Mouse (Mus musculus) MEL (cell line): Measurements from ENCODE around the gene Pappa2. TPM values are rescaled to one million over a fixed set of nuclear protein-coding genes. Genes with fewer than 3 reads are reported as not detected.

Source experiments
- DNase-seq: peaks from one replicate; pipeline ENCODE4 v3.0.0; 2011; ENCODE audit warnings: low read depth, low spot score
- H3K27ac ChIP-seq: 2 replicates; pipeline ENCODE4 v1.5.1; 2012; ENCODE audit warnings: low read depth, mild to moderate bottlenecking, control low read depth, low read length, moderate library complexity; ENCODE audit not compliant: control insufficient read depth
- H3K27me3 ChIP-seq, 2 experiments: fragments of 150-350 bp in 1 of 2; sonication (generic) in 1 of 2; 2 replicates each; pipeline ENCODE4 v1.6.1; 2012; ENCODE audit warnings: low read length in 2 of 2, mild to moderate bottlenecking in 2 of 2, improper control_type of control experiment in 1 of 2, moderate library complexity in 1 of 2; ENCODE audit not compliant: insufficient read depth in 2 of 2, control insufficient read depth in 1 of 2
- H3K36me3 ChIP-seq, 2 experiments: 2 replicates each; pipeline ENCODE4 v1.6.1; 2012 to 2014; ENCODE audit warnings: low read length in 2 of 2, improper control_type of control experiment in 1 of 2, inconsistent platforms in 1 of 2, mild to moderate bottlenecking in 1 of 2; ENCODE audit not compliant: insufficient read depth in 2 of 2, control insufficient read depth in 1 of 2
- H3K4me1 ChIP-seq, 2 experiments: fragments of 150-350 bp in 1 of 2; sonication (generic) in 1 of 2; 2 replicates each; pipeline ENCODE4 v1.6.1; 2012; ENCODE audit warnings: low read length in 2 of 2, improper control_type of control experiment in 1 of 2, mild to moderate bottlenecking in 1 of 2; ENCODE audit not compliant: insufficient read depth in 2 of 2, control insufficient read depth in 1 of 2
- H3K4me3 ChIP-seq, 2 experiments: fragments of 150-350 bp in 1 of 2; sonication (generic) in 1 of 2; 2 replicates each; pipeline ENCODE4 v1.5.1; 2012; ENCODE audit warnings: low read depth in 2 of 2, low read length in 2 of 2, mild to moderate bottlenecking in 2 of 2, moderate library complexity in 2 of 2, control low read depth in 1 of 2, improper control_type of control experiment in 1 of 2; ENCODE audit not compliant: control insufficient read depth in 1 of 2, insufficient read depth in 1 of 2
- H3K79me2 ChIP-seq: 2 replicates; pipeline ENCODE4 v1.6.1; 2012; ENCODE audit warnings: mild to moderate bottlenecking, low read length, moderate library complexity; ENCODE audit not compliant: control insufficient read depth, poor library complexity, insufficient read depth
- H3K9ac ChIP-seq: 2 replicates; pipeline ENCODE4 v1.6.1; 2012; ENCODE audit warnings: low read depth, mild to moderate bottlenecking, control low read depth, low read length, moderate library complexity; ENCODE audit not compliant: control insufficient read depth, poor library complexity, severe bottlenecking
- H3K9me3 ChIP-seq: fragments of 150-350 bp; sonication (generic); replicated peaks from 2 replicates; pipeline ENCODE4 v1.6.1; 2012; ENCODE audit warnings: mild to moderate bottlenecking, low read length, improper control_type of control experiment, moderate library complexity; ENCODE audit not compliant: insufficient read depth
- EP300 ChIP-seq, 2 experiments: IDR thresholded peaks; 2 replicates each; pipeline ENCODE4 v1.6.1; 2011; ENCODE audit warnings: improper control_type of control experiment in 2 of 2, low read length in 2 of 2, low read depth in 1 of 2, mild to moderate bottlenecking in 1 of 2
- JUND ChIP-seq: IDR thresholded peaks from 2 replicates; pipeline ENCODE4 v1.6.1; 2011; ENCODE audit warnings: low read depth, mild to moderate bottlenecking, improper control_type of control experiment, low read length
- MAFK ChIP-seq: IDR thresholded peaks from 2 replicates; pipeline ENCODE4 v1.6.1; 2011; ENCODE audit warnings: low read depth, mild to moderate bottlenecking, low read length, improper control_type of control experiment, borderline replicate concordance
- MXI1 ChIP-seq: IDR thresholded peaks from 2 replicates; pipeline ENCODE4 v1.6.1; 2011; ENCODE audit warnings: mild to moderate bottlenecking, low read depth, low read length, improper control_type of control experiment
- MYB ChIP-seq: IDR thresholded peaks from 2 replicates; pipeline ENCODE4 v1.6.1; 2011; ENCODE audit warnings: mild to moderate bottlenecking, low read depth, low read length, improper control_type of control experiment
- MYC ChIP-seq: IDR thresholded peaks from 2 replicates; pipeline ENCODE4 v1.6.1; 2011; ENCODE audit warnings: low read depth, mild to moderate bottlenecking, low read length, improper control_type of control experiment, moderate library complexity
- NRF1 ChIP-seq: IDR thresholded peaks from 2 replicates; pipeline ENCODE4 v1.6.1; 2014; ENCODE audit warnings: low read depth, mild to moderate bottlenecking, inconsistent platforms, low read length, improper control_type of control experiment, moderate library complexity; ENCODE audit not compliant: poor library complexity, insufficient read depth, severe bottlenecking
- POLR2AphosphoS2 ChIP-seq: IDR thresholded peaks from 2 replicates; pipeline ENCODE4 v1.6.1; 2011; ENCODE audit warnings: low read length, improper control_type of control experiment
- POLR2AphosphoS5 ChIP-seq: IDR thresholded peaks from 2 replicates; pipeline ENCODE4 v1.6.1; 2012; ENCODE audit warnings: low read depth, borderline replicate concordance, mild to moderate bottlenecking, inconsistent platforms, low read length, moderate library complexity, mixed read lengths
- RCOR1 ChIP-seq: IDR thresholded peaks from 2 replicates; pipeline ENCODE4 v1.6.1; 2012; ENCODE audit warnings: low read depth, mild to moderate bottlenecking, inconsistent platforms, low read length, improper control_type of control experiment
- TAL1 ChIP-seq: IDR thresholded peaks from 2 replicates; pipeline ENCODE4 v1.6.1; 2012; ENCODE audit warnings: mild to moderate bottlenecking, inconsistent platforms, low read length, moderate library complexity, mixed read lengths
- UBTF ChIP-seq: IDR thresholded peaks from 2 replicates; pipeline ENCODE4 v1.6.1; 2012; ENCODE audit warnings: low read depth, mild to moderate bottlenecking, inconsistent platforms, low read length, improper control_type of control experiment, moderate library complexity, borderline replicate concordance; ENCODE audit not compliant: insufficient read depth
- ZC3H11A ChIP-seq: IDR thresholded peaks from 2 replicates; pipeline ENCODE4 v1.6.1; 2012; ENCODE audit warnings: low read depth, mild to moderate bottlenecking, inconsistent platforms, low read length, improper control_type of control experiment
- ZKSCAN1 ChIP-seq: IDR thresholded peaks from 2 replicates; pipeline ENCODE4 v1.6.1; 2012; ENCODE audit warnings: low read depth, mild to moderate bottlenecking, inconsistent platforms, low read length, improper control_type of control experiment, moderate library complexity
- ZMIZ1 ChIP-seq: IDR thresholded peaks from 2 replicates; pipeline ENCODE4 v1.6.1; 2012; ENCODE audit warnings: low read depth, mild to moderate bottlenecking, inconsistent platforms, low read length, improper control_type of control experiment, moderate library complexity
- ZNF384 ChIP-seq: IDR thresholded peaks from 2 replicates; pipeline ENCODE4 v1.6.1; 2012; ENCODE audit warnings: low read depth, mild to moderate bottlenecking, inconsistent platforms, low read length, improper control_type of control experiment
- polyA plus RNA-seq, 2 experiments: library from polyadenylated mRNA; stranded (reverse) in 1 of 2; unstranded in 1 of 2; fragments of >175 nt in 1 of 2; fragments of >200 nt in 1 of 2; gene quantifications; 2 replicates each; pipeline versions ENCODE4 v1.2.1 to v1.2.4; 2012; ENCODE audit warnings: low replicate concordance in 2 of 2, low read depth in 1 of 2; ENCODE audit not compliant: insufficient read length in 2 of 2, insufficient read depth in 1 of 2, missing spikeins in 1 of 2
- total RNA-seq: library from RNA; depleted of rRNA; stranded (reverse); fragments of 300-350 nt; gene quantifications from 2 replicates; pipeline ENCODE4 v1.2.3, GENCODE M21; 2012

Gene Pappa2
- total and polyA plus RNA-seq, 3 experiments: not detected

DNA sequence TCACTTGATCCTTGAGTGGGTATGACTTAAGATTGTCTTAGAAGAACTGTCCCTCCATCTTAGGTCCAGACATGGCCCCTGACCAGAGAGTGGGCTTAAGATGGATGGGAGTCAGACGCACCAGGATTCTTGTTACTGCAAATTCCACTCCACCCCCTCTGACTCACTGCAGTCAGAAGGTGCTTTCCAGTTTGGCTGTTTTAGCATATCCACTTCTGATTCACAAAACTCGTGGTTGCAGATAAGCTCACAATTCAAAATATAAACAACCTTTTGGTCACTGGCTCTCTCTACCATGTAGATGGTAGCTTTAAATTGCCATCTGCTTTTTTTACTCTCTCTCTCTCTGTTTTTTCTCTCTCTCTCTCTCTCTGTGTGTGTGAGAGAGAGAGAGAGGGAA lies 214.4 kb downstream of the Pappa2 start:
- no peak for DNase-seq
- H3K4me3 ChIP-seq: no peak overlapping the region
- no peaks in the 10 kb centered on the region for H3K36me3 ChIP-seq

DNA sequence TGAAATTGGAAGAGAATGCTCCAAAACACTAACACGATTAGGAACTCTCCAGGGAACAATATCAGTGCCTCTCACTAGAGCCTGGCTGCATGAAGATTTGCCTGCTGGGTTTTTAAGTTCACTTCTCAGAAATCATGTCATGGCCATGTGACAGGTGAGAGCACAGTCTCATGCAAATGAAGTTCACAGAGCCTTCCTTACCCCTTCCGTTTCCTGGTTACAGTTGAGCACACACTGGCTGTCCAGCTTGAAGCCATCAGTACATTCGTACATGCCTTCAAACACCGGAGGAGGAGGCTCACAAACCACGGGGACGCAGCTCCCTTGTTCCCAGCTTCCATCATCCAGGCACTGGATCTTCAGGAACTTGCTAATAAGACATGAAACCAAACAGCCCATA lies 215.6 kb downstream of the Pappa2 start:
- no peak overlapping the region for H3K27ac ChIP-seq
- no peak overlapping the region for H3K9ac ChIP-seq
- H3K4me3 ChIP-seq: no peak overlapping the region
- H3K79me2 ChIP-seq: no peaks in the 10 kb centered on the region
- no peaks in the 10 kb centered on the region for H3K36me3 ChIP-seq
- DNase-seq: no peak
- H3K27me3 ChIP-seq: no peaks in the 10 kb centered on the region
- no peaks in the 10 kb centered on the region for H3K9me3 ChIP-seq
- no peaks in the 10 kb centered on the region for H3K4me1 ChIP-seq
- TF ChIP-seq MYB: no peak
- no peak for TF ChIP-seq MYC
- no peak for TF ChIP-seq ZNF384
- no peak for TF ChIP-seq ZKSCAN1

More for the DNA sequence above, 214.4 kb downstream of the Pappa2 start:
- H3K27me3 ChIP-seq: no peaks in the 10 kb centered on the region
- no peaks in the 10 kb centered on the region for H3K79me2 ChIP-seq
- no peak for TF ChIP-seq ZMIZ1
- TF ChIP-seq TAL1: no peak
- no peak for TF ChIP-seq MAFK
- no peak for TF ChIP-seq POLR2AphosphoS2
- no peak for TF ChIP-seq POLR2AphosphoS5
- no peak for TF ChIP-seq EP300 (IDR thresholded peaks at IDR 0.05; ENCODE audit: low read depth in 1 of 2, low read length in 2 of 2)
- TF ChIP-seq RCOR1: no peak
- no peak for TF ChIP-seq UBTF
- no peak for TF ChIP-seq MXI1
- H3K9me3 ChIP-seq: no peaks in the 10 kb centered on the region
- no peaks in the 10 kb centered on the region for H3K4me1 ChIP-seq
- no peak overlapping the region for H3K27ac ChIP-seq
- H3K9ac ChIP-seq: no peak overlapping the region

DNA sequence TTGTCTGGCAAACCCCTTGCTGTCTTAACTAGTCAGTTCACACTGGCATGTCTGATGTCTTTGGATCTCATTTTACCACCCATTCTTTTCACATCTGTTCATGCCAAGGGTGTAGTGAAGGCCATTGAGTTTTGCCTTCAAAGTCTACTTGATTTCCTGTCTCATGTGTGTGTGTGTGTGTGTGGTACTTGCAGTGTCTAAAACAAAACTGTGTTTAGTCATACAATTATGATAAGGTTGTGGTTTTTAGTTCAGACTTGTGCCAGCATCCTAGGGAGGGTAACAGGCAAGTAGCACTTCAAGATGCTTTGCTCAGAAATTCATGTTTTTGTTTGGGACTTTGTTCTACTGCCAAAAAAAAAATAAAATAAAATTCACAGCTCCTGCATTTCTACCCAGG lies 216.1 kb downstream of the Pappa2 start:
- Histone ChIP-seq H3K27me3 (no peaks in the 10 kb centered on the region), H3K4me3 (no peak overlapping the region), H3K27ac (no peak overlapping the region), H3K9ac (no peak overlapping the region), H3K79me2 (no peaks in the 10 kb centered on the region), H3K4me1 (no peaks in the 10 kb centered on the region), H3K36me3 (no peaks in the 10 kb centered on the region), H3K9me3 (no peaks in the 10 kb centered on the region)
- no peak for DNase-seq
- no peak for TF ChIP-seq ZC3H11A
- TF ChIP-seq NRF1: no peak
- no peak for TF ChIP-seq JUND
- no peak for TF ChIP-seq RCOR1
